Mouse (Mus musculus) thymus, adult 2 months (tissue): ENCODE results near the gene Il1rl2.

Experiments
- CTCF ChIP-seq: fragments of 200-500 bp; IDR thresholded peaks from 2 replicates; pipeline ENCODE4 v1.5.1; 2012; ENCODE audit warnings: mild to moderate bottlenecking, control low read depth, low read length, moderate library complexity, borderline replicate concordance; ENCODE audit not compliant: control insufficient read depth, poor library complexity, insufficient read depth; ENCODE audit errors: extremely low read depth
- POLR2A ChIP-seq: fragments of 200-500 bp; IDR thresholded peaks from 2 replicates; pipeline ENCODE4 v1.6.1; 2012; ENCODE audit warnings: mild to moderate bottlenecking, low read length, control low read depth, moderate library complexity; ENCODE audit not compliant: control insufficient read depth, poor library complexity, insufficient read depth; ENCODE audit errors: extremely low read depth

DNA sequence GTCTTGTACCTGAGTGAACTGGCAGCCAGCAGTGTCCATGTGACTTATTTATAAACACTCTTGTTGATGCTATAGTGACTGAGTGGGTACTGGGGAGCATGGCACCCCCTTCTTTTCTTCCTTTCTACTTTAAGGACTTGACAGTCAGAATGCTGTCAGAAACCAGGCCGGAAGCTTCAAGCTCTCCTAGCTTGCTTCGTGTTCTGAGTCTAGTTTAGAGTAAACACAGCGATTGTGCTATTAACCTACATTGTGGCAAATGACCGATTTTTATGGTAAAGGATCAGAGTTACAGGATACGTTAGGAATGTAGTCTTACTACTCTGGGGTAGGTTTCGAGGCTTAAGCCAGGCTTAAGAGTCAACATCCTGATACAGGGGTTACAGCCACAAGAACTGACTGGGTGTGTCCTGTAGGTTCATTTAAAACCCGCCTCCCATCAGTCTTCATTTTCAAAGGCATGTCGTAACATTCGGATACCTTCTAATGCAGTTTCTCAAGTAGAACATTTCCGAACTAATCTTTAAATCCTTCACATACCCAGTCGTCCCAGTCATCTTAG is 45.1 kb upstream of the Il1rl2 start:
- TF ChIP-seq POLR2A (no peak), CTCF (no peak)
